Mouse (Mus musculus) lung, embryonic 16.5 days (tissue): ENCODE measurements at regions not wholly inside any gene's neighbourhood (a gene's known extent, or its start where the extent isn't known, plus 50 kb on each side); places are given as distances from the start of the nearest gene placed in this dataset.
"Not testable (repeated sequence)": the region's sequence is repeated elsewhere in the genome, so short reads cannot be mapped to it uniquely, and the experiment has no call there.

Source experiments
- ATAC-seq: fragments of 200-750 bp; cut with Nextera tagmentation; 2 replicates; pipeline ENCODE4 v1.8.0; 2017; ENCODE audit warnings: low read depth, mild to moderate bottlenecking, moderate library complexity
- H3K27ac ChIP-seq: fragments of 300-500 bp; sonication (generic); 2 replicates; pipeline ENCODE4 v1.5.1; 2014; ENCODE audit warnings: mild to moderate bottlenecking, control low read depth, low read length
- H3K27me3 ChIP-seq: fragments of 300-500 bp; sonication (generic); 2 replicates; pipeline ENCODE4 v1.6.1; 2014; ENCODE audit warnings: low read depth, low read length, mixed read lengths; ENCODE audit not compliant: control insufficient read depth, insufficient read depth
- H3K36me3 ChIP-seq: fragments of 300-500 bp; sonication (generic); 2 replicates; pipeline ENCODE4 v1.6.1; 2014; ENCODE audit warnings: low read length; ENCODE audit not compliant: control insufficient read depth, insufficient read depth
- H3K4me1 ChIP-seq: fragments of 300-500 bp; sonication (generic); replicated peaks from 2 replicates; pipeline ENCODE4 v1.6.1; 2014; ENCODE audit warnings: low read length, mixed read lengths; ENCODE audit not compliant: control insufficient read depth, insufficient read depth
- H3K4me2 ChIP-seq: fragments of 300-500 bp; sonication (generic); 2 replicates; pipeline ENCODE4 v1.6.1; 2014; ENCODE audit warnings: low read depth, low read length, control low read depth
- H3K4me3 ChIP-seq: fragments of 300-500 bp; sonication (generic); 2 replicates; pipeline ENCODE4 v1.5.1; 2014; ENCODE audit warnings: mild to moderate bottlenecking, low read length, control low read depth
- H3K9ac ChIP-seq: fragments of 300-500 bp; sonication (generic); 2 replicates; pipeline ENCODE4 v1.6.1; 2014; ENCODE audit warnings: low read length, control low read depth
- H3K9me3 ChIP-seq: fragments of 300-500 bp; sonication (generic); 2 replicates; pipeline ENCODE4 v1.6.1; 2016; ENCODE audit warnings: low read length; ENCODE audit not compliant: control insufficient read depth
- WGBS: fragments of 180-500 bp; shearing (Covaris S2); extraction: QIAGEN DNeasy Blood & Tissue Kit; methylation state at CpG from one replicate; pipeline ENCODE4 v1.1.7; 2014; 5-methylcytosine and 5-hydroxymethylcytosine counted together

GRCm38 (mm10) chr3:121589494-121589885 is 57.3 kb upstream of the Slc44a3 start:
- H3K4me2 ChIP-seq = no peak overlapping the region
- peaks cover 17% of the 10 kb centered on the region for H3K4me1 ChIP-seq
- ATAC-seq = peak; percentile 1; the same call in 1 of the 2 replicates
- H3K9ac ChIP-seq = no peak overlapping the region
- no peak overlapping the region for H3K4me3 ChIP-seq
- H3K9me3 ChIP-seq = no peaks in the 10 kb centered on the region
- H3K36me3 ChIP-seq = no peaks in the 10 kb centered on the region
- peak overlapping the region; percentile 60 for H3K27ac ChIP-seq
- H3K27me3 ChIP-seq = no peaks in the 10 kb centered on the region
- WGBS = 87% methylated on average over 9 of the region's 9 CpGs

- peak; percentile 96 for ATAC-seq
- no peak overlapping the region for H3K4me2 ChIP-seq
- H3K36me3 ChIP-seq = no peaks in the 10 kb centered on the region
Measured at GRCm38 (mm10) chr3:121588737-121589493, 56.7 kb upstream of the Slc44a3 start.

GRCm38 (mm10) chr3:121585306-121585705 is 53.1 kb upstream of the Slc44a3 start:
- no peak overlapping the region for H3K4me2 ChIP-seq
- H3K9me3 ChIP-seq = no peaks in the 10 kb centered on the region
- 82% methylated on average over 5 of the region's 5 CpGs for WGBS

More at GRCm38 (mm10) chr3:121588737-121589493, 56.7 kb upstream of the Slc44a3 start:
- 42% methylated on average over 14 of the region's 14 CpGs for WGBS
- H3K9me3 ChIP-seq = no peaks in the 10 kb centered on the region
- H3K27me3 ChIP-seq = no peaks in the 10 kb centered on the region
- H3K4me1 ChIP-seq = peaks cover 23% of the 10 kb centered on the region
- H3K27ac ChIP-seq = peak overlapping the region; percentile 60
- H3K4me3 ChIP-seq = no peak overlapping the region
- no peak overlapping the region for H3K9ac ChIP-seq

GRCm38 (mm10) chr3:121584736-121585151 is 52.5 kb upstream of the Slc44a3 start:
- Histone ChIP-seq H3K36me3 (no peaks in the 10 kb centered on the region), H3K27ac (peak overlapping the region; percentile 79), H3K9me3 (no peaks in the 10 kb centered on the region), H3K4me3 (no peak overlapping the region), H3K27me3 (no peaks in the 10 kb centered on the region), H3K9ac (no peak overlapping the region), H3K4me2 (no peak overlapping the region), H3K4me1 (peaks cover 23% of the 10 kb centered on the region)
- ATAC-seq = peak; percentile 27
- WGBS = 26% methylated on average over 5 of the region's 5 CpGs

More at GRCm38 (mm10) chr3:121585306-121585705, 53.1 kb upstream of the Slc44a3 start:
- H3K4me3 ChIP-seq = no peak overlapping the region
- H3K9ac ChIP-seq = no peak overlapping the region
- no peak overlapping the region for H3K27ac ChIP-seq
- ATAC-seq = no peak
- H3K4me1 ChIP-seq = peaks cover 25% of the 10 kb centered on the region
- no peaks in the 10 kb centered on the region for H3K36me3 ChIP-seq
- H3K27me3 ChIP-seq = no peaks in the 10 kb centered on the region

GRCm38 (mm10) chr3:121584317-121584716 is 52.1 kb upstream of the Slc44a3 start:
- peak; percentile 13 for ATAC-seq
- Histone ChIP-seq H3K4me3 (no peak overlapping the region), H3K9me3 (no peaks in the 10 kb centered on the region), H3K27ac (peak overlapping the region; percentile 79), H3K27me3 (no peaks in the 10 kb centered on the region), H3K4me1 (peaks cover 23% of the 10 kb centered on the region), H3K9ac (no peak overlapping the region), H3K4me2 (no peak overlapping the region), H3K36me3 (no peaks in the 10 kb centered on the region)

GRCm38 (mm10) chr3:121582711-121583110 is 50.5 kb upstream of the Slc44a3 start:
- H3K4me3 ChIP-seq, H3K9me3 ChIP-seq, H3K36me3 ChIP-seq, H3K4me2 ChIP-seq, H3K27me3 ChIP-seq, H3K27ac ChIP-seq, H3K9ac ChIP-seq, ATAC-seq: not testable (repeated sequence)
- WGBS = 83% methylated on average over 4 of the region's 4 CpGs
- H3K4me1 ChIP-seq = peaks cover 17% of the 10 kb centered on the region
